Mouse (Mus musculus): Measurements from ENCODE around the gene Cstb.
A peak's percentile ranks its signal among the peaks of the same experiment; 100 is the strongest.

Gene Cstb

GRCm38 (mm10) chr10:78418791-78419190, 6.7 kb upstream of the Cstb start:
- DNase-seq: no peak

GRCm38 (mm10) chr10:78420929-78421328, 4.5 kb upstream of the Cstb start:
- DNase-seq: peak; percentile 40

- no peak for DNase-seq
Observed at GRCm38 (mm10) chr10:78422614-78423013, 2.9 kb upstream of the Cstb start.

GRCm38 (mm10) chr10:78426117-78426735, 757 bp downstream of the Cstb start:
- no peak for DNase-seq

GRCm38 (mm10) chr10:78428070-78428469, 2.6 kb downstream of the Cstb start:
- no peak for DNase-seq

GRCm38 (mm10) chr10:78429180-78429579, 3.7 kb downstream of the Cstb start:
- DNase-seq: no peak

- no peak for DNase-seq
Observed at GRCm38 (mm10) chr10:78429776-78430175, 4.3 kb downstream of the Cstb start.

- DNase-seq: no peak
Observed at GRCm38 (mm10) chr10:78432853-78433252, 7.4 kb downstream of the Cstb start.

GRCm38 (mm10) chr10:78438094-78438493, 12.6 kb downstream of the Cstb start:
- peak; percentile 89 for DNase-seq

- DNase-seq: peak; percentile 52
Observed at GRCm38 (mm10) chr10:78439550-78439949, 14.1 kb downstream of the Cstb start.

GRCm38 (mm10) chr10:78439990-78440389, 14.5 kb downstream of the Cstb start:
- no peak for DNase-seq

- peak; percentile 30 for DNase-seq
Observed at GRCm38 (mm10) chr10:78440812-78441211, 15.3 kb downstream of the Cstb start.

GRCm38 (mm10) chr10:78441606-78442005, 16.1 kb downstream of the Cstb start:
- DNase-seq: no peak

GRCm38 (mm10) chr10:78442292-78442691, 16.8 kb downstream of the Cstb start:
- DNase-seq: no peak

- no peak for DNase-seq
Observed at GRCm38 (mm10) chr10:78446195-78446594, 20.7 kb downstream of the Cstb start.

GRCm38 (mm10) chr10:78447396-78447795, 21.9 kb downstream of the Cstb start:
- DNase-seq: no peak

- DNase-seq: no peak
Observed at GRCm38 (mm10) chr10:78450761-78451160, 25.3 kb downstream of the Cstb start.

GRCm38 (mm10) chr10:78452641-78453040, 27.2 kb downstream of the Cstb start:
- DNase-seq: no peak

- no peak for DNase-seq
Observed at GRCm38 (mm10) chr10:78456696-78457095, 31.2 kb downstream of the Cstb start.

GRCm38 (mm10) chr10:78457495-78458347, 32.3 kb downstream of the Cstb start:
- peak; percentile 88 for DNase-seq

GRCm38 (mm10) chr10:78458348-78459111, 33.1 kb downstream of the Cstb start:
- DNase-seq: no peak

GRCm38 (mm10) chr10:78460463-78460862, 35.0 kb downstream of the Cstb start:
- DNase-seq: no peak

- no peak for DNase-seq
Observed at GRCm38 (mm10) chr10:78461767-78462166, 36.3 kb downstream of the Cstb start.
